Mouse (Mus musculus) hindbrain, postnatal 0 days (tissue): ENCODE results near the gene Glyctk. TPM values are rescaled to one million over a fixed set of nuclear protein-coding genes. Genes with fewer than 3 reads are reported as not detected.

Experiments used
- ATAC-seq: fragments of 200-750 bp; cut with Nextera tagmentation; 2 replicates; pipeline ENCODE4 v1.8.0; 2017; ENCODE audit warnings: mild to moderate bottlenecking, moderate TSS enrichment, moderate library complexity
- DNase-seq: peaks from one replicate; pipeline ENCODE4 v3.0.0-alpha.2; 2015; ENCODE audit warnings: low spot score
- H3K27ac ChIP-seq: fragments of 300-500 bp; sonication (generic); 2 replicates; pipeline ENCODE4 v1.5.1; 2014; ENCODE audit warnings: mild to moderate bottlenecking
- H3K27me3 ChIP-seq: fragments of 300-500 bp; sonication (generic); 2 replicates; pipeline ENCODE4 v1.6.1; 2014; ENCODE audit warnings: low read length, mixed read lengths; ENCODE audit not compliant: insufficient read depth
- H3K36me3 ChIP-seq: fragments of 300-500 bp; sonication (generic); 2 replicates; pipeline ENCODE4 v1.6.1; 2014; ENCODE audit warnings: low read length, mixed read lengths; ENCODE audit not compliant: insufficient read depth
- H3K4me1 ChIP-seq: fragments of 300-500 bp; sonication (generic); 2 replicates; pipeline ENCODE4 v1.6.1; 2014; ENCODE audit warnings: antibody characterized with exemption, low read length, mixed read lengths; ENCODE audit not compliant: insufficient read depth
- H3K4me2 ChIP-seq: fragments of 300-500 bp; sonication (generic); 2 replicates; pipeline ENCODE4 v1.6.1; 2014; ENCODE audit warnings: low read depth, mild to moderate bottlenecking, low read length, moderate library complexity, mixed read lengths
- H3K4me3 ChIP-seq: fragments of 300-500 bp; sonication (generic); 2 replicates; pipeline ENCODE4 v1.5.1; 2014; ENCODE audit warnings: low read length
- H3K9ac ChIP-seq: fragments of 300-500 bp; sonication (generic); replicated peaks from 2 replicates; pipeline ENCODE4 v1.6.1; 2014; ENCODE audit warnings: mild to moderate bottlenecking, low read length, moderate library complexity, mixed read lengths
- H3K9me3 ChIP-seq: fragments of 300-500 bp; sonication (generic); 2 replicates; pipeline ENCODE4 v1.6.1; 2016; ENCODE audit warnings: low read length, mixed read lengths
- CTCF ChIP-seq: IDR thresholded peaks from 2 replicates; pipeline ENCODE4 v1.5.1; 2016; ENCODE audit warnings: antibody characterized with exemption, control low read depth, low read depth
- WGBS: fragments of 180-500 bp; shearing (Covaris S2); extraction: QIAGEN DNeasy Blood & Tissue Kit; methylation state at CpG from one replicate; pipeline ENCODE4 v1.1.7; 2014; 5-methylcytosine and 5-hydroxymethylcytosine counted together
- polyA plus RNA-seq: library from polyadenylated mRNA; unstranded; fragments of >200 nt; fragmentation: Nextera tagmentation; extraction: Ambion mirVana; gene quantifications from 2 replicates; pipeline ENCODE4 v1.2.1, GENCODE M21; 2015
- total RNA-seq: library from RNA; depleted of rRNA; stranded (reverse); fragments of >200 nt; gene quantifications from 2 replicates; pipeline ENCODE4 v1.2.3, GENCODE M21; 2014

The Glyctk gene
- total and polyA plus RNA-seq, 2 experiments from 2014 or later, result 1.2 to 1.3 TPM

- H3K9me3 ChIP-seq, result no peaks in the 10 kb centered on the region
- no peaks in the 10 kb centered on the region for H3K36me3 ChIP-seq
- no peaks in the 10 kb centered on the region for H3K4me1 ChIP-seq
- H3K4me3 ChIP-seq, result no peak overlapping the region
- WGBS, result 20% methylated on average over 10 of the region's 10 CpGs
- no peak overlapping the region for H3K4me2 ChIP-seq
- H3K27me3 ChIP-seq, result no peaks in the 10 kb centered on the region
- peak; percentile 63; the same call in 1 of the 2 replicates for ATAC-seq
- TF ChIP-seq CTCF, result no peak
- no peak overlapping the region for H3K9ac ChIP-seq
- peak; percentile 76 for DNase-seq
- H3K27ac ChIP-seq, result no peak overlapping the region
Observed at GRCm38 (mm10) chr9:106139763-106140162, 18.2 kb downstream of the Glyctk start.

GRCm38 (mm10) chr9:106137671-106138216 is 20.2 kb downstream of the Glyctk start:
- no peaks in the 10 kb centered on the region for H3K27me3 ChIP-seq
- no peak for TF ChIP-seq CTCF
- H3K4me2 ChIP-seq, result no peak overlapping the region
- no peak overlapping the region for H3K27ac ChIP-seq
- no peak overlapping the region for H3K4me3 ChIP-seq
- no peaks in the 10 kb centered on the region for H3K9me3 ChIP-seq
- 40% methylated on average over 10 of the region's 10 CpGs for WGBS
- no peak overlapping the region for H3K9ac ChIP-seq
- no peaks in the 10 kb centered on the region for H3K36me3 ChIP-seq
- DNase-seq (no peak), ATAC-seq (no peak)
- H3K4me1 ChIP-seq, result no peaks in the 10 kb centered on the region

- DNase-seq (no peak), ATAC-seq (no peak)
- Histone ChIP-seq H3K4me2 (no peak overlapping the region), H3K9ac (no peak overlapping the region), H3K4me1 (peaks cover 11% of the 10 kb centered on the region), H3K36me3 (no peaks in the 10 kb centered on the region), H3K27me3 (no peaks in the 10 kb centered on the region), H3K27ac (no peak overlapping the region), H3K9me3 (no peaks in the 10 kb centered on the region), H3K4me3 (no peak overlapping the region)
- TF ChIP-seq CTCF, result no peak
- 85% methylated on average over 7 of the region's 7 CpGs for WGBS
Observed at GRCm38 (mm10) chr9:106130250-106130649, 27.7 kb downstream of the Glyctk start.

GRCm38 (mm10) chr9:106129072-106129471 is 28.9 kb downstream of the Glyctk start:
- no peak overlapping the region for H3K27ac ChIP-seq
- H3K4me3 ChIP-seq, result no peak overlapping the region
- no peak overlapping the region for H3K4me2 ChIP-seq
- TF ChIP-seq CTCF, result no peak
- WGBS, result 87% methylated on average over 2 of the region's 2 CpGs
- no peaks in the 10 kb centered on the region for H3K27me3 ChIP-seq
- H3K36me3 ChIP-seq, result no peaks in the 10 kb centered on the region
- no peak overlapping the region for H3K9ac ChIP-seq
- H3K9me3 ChIP-seq, result no peaks in the 10 kb centered on the region
- DNase-seq (no peak), ATAC-seq (no peak)
- peaks cover 11% of the 10 kb centered on the region for H3K4me1 ChIP-seq

GRCm38 (mm10) chr9:106126786-106127251 is 31.1 kb downstream of the Glyctk start:
- H3K4me2 ChIP-seq, result no peak overlapping the region
- H3K27ac ChIP-seq, result peak overlapping the region; percentile 42
- H3K9ac ChIP-seq, result no peak overlapping the region
- H3K4me1 ChIP-seq, result peaks cover 11% of the 10 kb centered on the region
- H3K36me3 ChIP-seq, result no peaks in the 10 kb centered on the region
- no peaks in the 10 kb centered on the region for H3K27me3 ChIP-seq
- DNase-seq (peak; percentile 87), ATAC-seq (peak; percentile 90)
- 16% methylated on average over 2 of the region's 2 CpGs for WGBS
- H3K4me3 ChIP-seq, result no peak overlapping the region
- H3K9me3 ChIP-seq, result no peaks in the 10 kb centered on the region
- TF ChIP-seq CTCF, result no peak

GRCm38 (mm10) chr9:106123599-106123998 is 34.3 kb downstream of the Glyctk start:
- Histone ChIP-seq H3K4me1 (peaks cover 15% of the 10 kb centered on the region), H3K9me3 (no peaks in the 10 kb centered on the region), H3K9ac (no peak overlapping the region), H3K4me2 (no peak overlapping the region), H3K27ac (no peak overlapping the region), H3K4me3 (no peak overlapping the region), H3K27me3 (no peaks in the 10 kb centered on the region), H3K36me3 (no peaks in the 10 kb centered on the region)
- WGBS, result 47% methylated on average over 4 of the region's 4 CpGs
- peak; percentile 83 for TF ChIP-seq CTCF
- DNase-seq (peak; percentile 76), ATAC-seq (no peak; the same call in 1 of the 2 replicates)

GRCm38 (mm10) chr9:106119075-106119474 is 38.9 kb downstream of the Glyctk start:
- Histone ChIP-seq H3K36me3 (no peaks in the 10 kb centered on the region), H3K9ac (no peak overlapping the region), H3K4me1 (peaks cover 4% of the 10 kb centered on the region; the same call in 1 of the 2 replicates), H3K27ac (no peak overlapping the region), H3K9me3 (no peaks in the 10 kb centered on the region), H3K27me3 (no peaks in the 10 kb centered on the region), H3K4me3 (no peak overlapping the region), H3K4me2 (no peak overlapping the region)
- ATAC-seq (no peak), DNase-seq (no peak)
- WGBS, result 33% methylated on average over 9 of the region's 9 CpGs
- no peak for TF ChIP-seq CTCF
